Mouse (Mus musculus) T-helper 1 cell (primary cell): ENCODE measurements at regions not wholly inside any gene's neighbourhood (a gene's known extent, or its start where the extent isn't known, plus 50 kb on each side); places are given as distances from the start of the nearest gene placed in this dataset.
"Not testable (repeated sequence)": the region's sequence is repeated elsewhere in the genome, so short reads cannot be mapped to it uniquely, and the experiment has no call there.

ENCODE experiments used
- in situ Hi-C: fragments of 300-600 bp; cut with MboI, MseI; formaldehyde crosslinking; loops from one replicate; pipeline ENCODE4 v1.15.1; 2025; ENCODE audit warnings: high pct_unique_total_duplicates

DNA sequence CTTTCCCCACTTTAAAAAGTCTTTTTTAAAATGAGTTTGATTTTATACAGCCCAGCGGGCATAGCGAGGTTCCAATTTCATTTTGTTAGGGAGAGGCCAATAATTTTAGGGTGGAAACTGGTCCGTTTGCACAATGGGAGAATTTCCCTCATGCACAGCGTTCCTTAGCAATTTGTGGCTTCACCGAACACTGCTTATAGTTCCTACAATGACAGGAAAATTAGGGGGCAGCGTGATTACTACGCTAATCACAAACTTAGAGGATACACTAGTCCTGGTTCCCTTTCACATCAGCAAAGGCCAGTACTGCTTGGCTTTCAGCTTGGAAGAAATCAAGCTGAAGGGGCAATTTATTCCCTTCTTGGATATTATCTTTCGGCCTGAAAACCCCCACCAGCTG lies 745.1 kb upstream of the Gm19410 start:
- in situ Hi-C loops, result loop anchor here (10.0 kb wide), 1 partner anchor 306 kb away; no protein-coding TSS in a partner anchor

DNA sequence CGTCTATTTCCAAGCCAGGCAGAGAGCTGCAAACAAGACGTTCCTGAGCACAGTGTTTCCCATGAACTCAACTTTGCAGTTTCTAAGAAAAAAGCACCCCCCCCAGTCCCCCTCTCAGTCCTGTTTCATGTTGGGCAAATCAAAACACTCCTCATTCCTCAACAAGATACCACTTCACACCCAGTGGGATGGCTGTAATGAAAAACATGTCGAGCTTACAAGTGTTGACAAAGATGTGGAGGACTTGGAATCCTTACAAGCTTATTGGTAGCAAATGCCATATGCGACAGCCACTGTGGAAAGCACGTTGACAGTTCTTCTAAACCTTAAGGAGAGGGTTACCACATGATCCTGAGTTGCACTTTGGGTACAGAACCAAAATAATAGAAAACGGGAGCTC lies 742.9 kb upstream of the Gm19410 start:
- in situ Hi-C loops, result loop anchor here (10.0 kb wide), 1 partner anchor 308 kb away; no protein-coding TSS in a partner anchor

DNA sequence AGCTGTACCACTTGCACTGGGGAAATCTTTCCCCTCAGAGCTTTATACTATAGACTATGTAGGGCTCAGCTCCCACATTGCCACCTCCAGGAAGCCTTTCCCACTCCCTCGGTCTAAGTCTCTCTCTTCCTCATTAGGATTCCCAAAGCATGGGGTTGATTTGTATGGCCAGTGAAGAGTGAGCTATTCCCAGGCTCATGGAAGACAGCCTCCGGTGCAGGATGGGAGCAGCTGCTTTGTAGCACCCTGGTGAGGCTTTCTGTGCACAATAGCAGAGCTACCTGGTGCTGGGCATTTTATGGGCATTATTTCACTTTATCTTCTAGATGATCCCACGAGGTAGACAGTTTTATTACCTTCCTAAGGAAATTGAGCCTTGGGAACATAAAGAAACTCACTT lies 717.8 kb upstream of the Gm19410 start:
- in situ Hi-C loops, result no loop called here

DNA sequence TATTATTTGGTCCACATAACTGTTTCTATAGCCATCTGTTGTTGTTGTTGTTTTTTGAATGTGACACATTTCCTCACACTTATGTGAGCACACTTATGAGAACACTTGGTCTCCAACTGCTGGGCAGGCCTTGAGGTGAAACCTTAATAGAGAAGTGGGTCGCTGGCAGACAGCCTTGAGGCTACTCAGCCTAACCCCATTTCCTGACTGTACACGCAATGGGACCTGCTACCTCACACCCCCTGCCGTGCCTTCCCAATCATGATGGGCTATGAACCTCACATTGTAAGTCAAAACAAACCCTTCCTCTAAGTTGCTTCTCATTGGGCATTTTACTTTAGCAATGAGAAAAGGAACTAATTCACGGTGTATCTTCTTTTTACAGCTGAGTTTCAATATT lies 712.1 kb upstream of the Gm19410 start:
- in situ Hi-C loops, result no loop called here

DNA sequence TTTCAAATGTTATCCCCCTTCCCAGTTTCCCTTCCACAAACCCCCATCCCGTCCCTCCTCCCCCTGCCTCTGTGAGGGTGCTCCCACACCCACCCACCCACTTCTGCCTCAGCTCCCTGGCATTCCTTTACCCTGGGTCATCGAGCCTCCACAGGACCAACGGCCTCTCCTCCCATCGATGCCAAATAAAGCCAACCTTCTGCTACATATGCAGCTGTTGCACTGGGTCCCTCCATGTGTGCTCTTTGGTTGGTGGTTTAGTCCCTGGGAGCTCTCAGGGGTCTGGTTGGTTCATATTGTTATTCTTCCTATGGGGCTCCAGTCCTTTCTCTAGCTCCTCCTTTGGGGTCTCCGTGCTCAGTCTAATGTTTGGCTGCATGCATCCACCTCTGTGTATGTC lies 704.5 kb upstream of the Gm19410 start:
- in situ Hi-C loops, result no loop called here

DNA sequence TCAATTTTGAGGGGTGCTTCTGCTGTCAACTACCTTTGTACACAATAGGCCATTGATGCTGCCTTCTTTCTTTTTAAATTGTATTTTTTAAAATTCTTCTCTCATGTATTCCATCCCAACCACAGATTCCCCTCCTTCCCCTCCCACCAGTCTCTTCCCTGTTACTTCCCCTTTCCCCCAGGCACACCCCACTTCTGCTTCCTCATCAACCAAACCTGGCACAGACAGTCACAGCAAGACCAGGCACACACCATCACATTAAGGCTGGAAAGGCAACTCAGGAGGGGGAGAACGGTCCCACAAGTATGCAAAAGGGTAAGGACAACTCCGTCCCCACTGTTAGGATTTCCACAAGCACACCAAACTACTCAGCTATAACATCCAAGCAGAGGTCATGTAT lies 697.4 kb upstream of the Gm19410 start:
- in situ Hi-C loops, result no loop called here

DNA sequence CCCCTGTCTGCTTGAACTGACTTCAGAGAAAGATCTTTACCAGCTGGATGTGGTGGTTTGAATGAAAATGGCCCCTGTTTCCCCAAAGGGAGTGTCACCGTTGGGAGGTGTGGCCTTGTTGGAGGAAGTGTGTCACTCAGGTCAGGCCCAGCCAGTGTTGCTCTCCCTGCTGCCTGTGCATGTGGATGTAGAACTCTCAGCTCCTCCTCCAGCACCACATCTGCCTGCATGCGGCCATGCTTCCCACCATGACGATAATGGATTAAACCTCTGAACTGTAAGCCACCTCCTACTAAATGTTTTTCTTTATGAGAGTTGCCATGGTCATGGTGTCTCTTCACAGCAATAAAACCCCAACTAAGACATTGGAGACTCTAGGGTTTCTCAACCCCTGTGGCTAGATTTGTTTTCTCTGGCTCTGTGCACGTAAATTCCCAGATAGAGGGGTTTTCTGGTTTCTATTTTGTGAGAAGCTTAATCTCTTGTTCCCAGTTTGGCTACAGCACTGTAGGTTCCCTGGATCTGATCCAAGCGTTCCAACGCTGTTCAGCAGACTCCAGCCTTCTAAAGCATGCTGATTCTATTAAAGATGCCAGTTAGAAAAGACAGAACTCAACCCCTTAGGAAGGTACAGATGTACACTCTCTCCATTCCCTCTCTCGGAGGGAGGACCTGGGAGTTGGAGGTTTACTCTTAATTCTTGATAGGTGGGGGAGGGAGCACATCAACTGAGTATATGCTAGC lies 695.2 kb upstream of the Gm19410 start:
- in situ Hi-C loops, result no loop called here

DNA sequence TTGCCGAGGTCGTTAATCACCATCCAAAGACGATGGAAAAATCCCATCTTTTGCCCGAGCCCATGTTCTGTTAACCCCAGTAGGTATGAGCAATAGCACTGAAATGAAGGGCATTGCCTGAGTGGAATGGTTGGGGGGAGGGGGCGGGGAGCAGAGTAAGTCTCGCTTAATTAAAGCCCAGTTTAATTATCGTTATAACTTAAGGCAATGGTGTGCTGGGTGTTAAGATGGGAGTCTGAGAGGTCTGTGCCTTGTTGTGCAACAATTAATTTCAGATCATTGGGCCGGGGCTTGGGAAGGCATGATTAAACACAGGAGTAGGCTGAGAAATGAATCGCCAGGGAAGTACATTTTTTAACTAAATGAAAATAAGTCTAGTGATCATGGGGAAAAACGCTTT lies 689.6 kb upstream of the Gm19410 start:
- in situ Hi-C loops, result no loop called here

DNA sequence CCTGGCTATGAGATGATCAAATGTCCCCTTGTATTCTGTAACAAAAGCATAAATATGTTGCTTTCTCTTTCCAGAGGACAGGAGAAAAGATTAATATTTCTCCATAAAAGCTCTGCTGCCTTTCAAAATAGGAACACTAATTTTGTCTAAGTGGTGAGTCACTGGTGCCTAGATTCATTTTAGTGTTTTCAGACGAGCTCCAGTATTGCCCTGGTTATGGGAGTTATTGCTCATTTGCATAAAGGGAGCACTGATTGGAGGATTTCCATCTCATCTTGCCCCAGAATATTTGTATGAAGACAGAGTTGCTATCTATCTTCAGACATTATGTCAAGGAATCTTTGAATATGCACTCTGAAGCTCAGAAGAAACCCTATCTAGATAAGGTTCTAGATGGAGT lies 682.4 kb upstream of the Gm19410 start:
- in situ Hi-C loops, result no loop called here

DNA sequence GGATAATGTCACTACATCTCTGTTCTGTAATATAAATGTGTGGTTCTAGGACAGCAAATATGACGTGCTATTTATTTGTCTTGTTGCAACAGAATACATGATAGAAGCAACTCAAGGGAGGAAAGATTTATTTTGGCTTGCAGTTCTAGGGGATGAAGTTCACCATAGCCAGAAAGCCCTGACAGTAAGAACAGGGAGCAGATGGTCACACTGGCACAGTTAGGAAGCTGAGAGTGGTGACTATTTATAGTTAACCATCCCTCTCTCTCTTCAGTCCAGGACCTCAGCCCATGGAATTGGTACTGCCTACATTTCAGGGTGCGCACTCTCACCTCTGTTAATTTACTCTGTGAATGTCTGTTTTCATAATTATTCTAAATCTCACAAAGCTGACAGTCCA lies 678.5 kb upstream of the Gm19410 start:
- in situ Hi-C loops, result no loop called here

DNA sequence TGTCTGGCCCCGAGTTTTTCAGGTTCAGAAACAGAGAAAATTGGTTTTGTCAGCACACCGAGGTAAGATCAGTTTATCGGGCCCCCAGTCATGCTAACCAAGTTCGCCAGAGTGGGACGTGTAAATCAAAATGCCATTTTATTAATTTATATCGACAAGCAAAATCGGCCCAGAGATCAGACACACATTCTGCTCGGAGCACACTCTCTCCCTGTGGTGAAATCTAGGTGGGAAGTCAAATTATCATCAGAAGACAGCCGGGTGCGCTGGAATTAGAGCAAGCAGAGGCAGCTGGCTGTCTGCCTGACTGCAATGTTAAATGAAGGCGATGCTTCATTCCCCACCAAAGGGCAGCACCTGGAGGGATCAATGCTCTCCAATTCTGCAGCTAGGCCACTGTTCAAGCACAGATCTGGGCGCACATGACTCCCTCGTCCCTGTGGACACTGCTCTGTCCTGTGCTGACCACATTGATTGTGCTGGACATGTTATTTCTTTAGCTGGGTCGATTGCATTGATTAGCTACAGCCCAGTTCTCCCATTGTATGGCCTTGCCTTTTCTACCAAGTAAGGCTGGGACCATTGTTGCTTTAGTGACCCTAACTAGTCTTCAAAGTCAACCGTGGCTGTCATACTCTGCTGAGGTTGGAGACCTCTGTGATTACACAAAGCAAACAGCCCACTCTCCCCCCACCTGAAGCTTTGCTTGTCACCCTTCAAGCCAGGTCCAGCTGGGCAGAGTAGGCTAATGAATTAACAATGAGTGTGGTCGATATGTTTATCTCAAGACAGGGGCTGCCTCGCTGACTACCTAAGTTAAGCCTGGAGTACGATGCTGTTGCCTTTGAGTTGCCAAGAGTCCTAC lies 677.0 kb upstream of the Gm19410 start:
- in situ Hi-C loops, result no loop called here

DNA sequence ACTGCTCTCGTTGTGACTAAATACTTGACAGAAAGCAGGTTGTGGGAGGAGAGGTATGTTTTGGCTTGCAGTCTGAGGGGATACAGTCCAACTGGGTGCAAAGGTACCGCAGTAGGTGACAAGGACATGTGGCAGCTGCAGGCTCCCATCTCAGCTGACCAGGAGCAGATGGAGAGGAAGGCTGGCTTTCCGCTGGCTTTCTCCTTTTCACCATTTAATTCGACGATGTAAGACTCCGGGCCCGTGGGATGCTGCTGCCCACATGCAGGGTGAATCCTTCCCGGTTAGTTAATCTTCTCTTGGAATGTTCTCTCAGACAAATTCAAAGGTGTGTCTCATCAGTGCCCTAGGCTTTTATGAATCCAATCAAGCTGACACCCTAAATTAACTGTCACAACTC lies 676.1 kb upstream of the Gm19410 start:
- in situ Hi-C loops, result no loop called here

DNA sequence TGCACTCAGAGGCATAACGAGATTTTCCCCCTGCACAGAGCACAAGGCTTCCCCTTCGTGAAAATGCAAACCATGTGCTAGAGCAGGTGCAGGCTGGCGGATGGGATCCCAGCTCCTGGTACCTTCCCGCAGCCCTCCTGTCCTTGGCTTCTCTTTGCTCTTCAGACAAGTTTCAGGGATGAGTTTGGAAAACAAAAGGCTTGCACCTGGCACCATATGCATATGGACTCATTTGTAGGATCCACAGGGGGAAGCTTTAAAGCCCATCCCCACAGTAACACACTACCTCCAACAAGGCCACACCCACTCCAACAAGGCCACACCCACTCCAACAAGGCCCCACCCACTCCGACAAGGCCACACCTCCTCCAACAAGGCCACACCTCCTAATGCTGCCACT lies 663.9 kb upstream of the Gm19410 start:
- in situ Hi-C loops, result no loop called here

DNA sequence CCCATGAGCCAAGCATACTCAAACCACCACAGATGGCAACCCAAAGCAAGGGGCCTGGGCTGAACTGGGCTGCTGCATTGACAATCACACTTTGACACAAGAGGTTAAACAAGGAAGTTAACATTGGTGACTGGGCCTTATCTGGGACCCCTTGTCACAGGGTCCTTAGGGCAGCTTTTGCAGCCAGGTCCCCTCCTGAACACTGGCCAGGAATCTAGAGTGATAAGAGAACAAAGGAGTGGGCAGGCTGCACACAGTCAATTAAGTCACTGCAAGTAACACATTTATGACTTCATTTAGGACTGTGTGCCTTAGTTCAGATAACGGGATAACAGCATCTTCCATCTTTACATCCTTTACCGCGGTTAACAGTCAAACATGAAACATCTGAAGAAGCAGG lies 663.5 kb upstream of the Gm19410 start:
- in situ Hi-C loops, result not testable (repeated sequence)

DNA sequence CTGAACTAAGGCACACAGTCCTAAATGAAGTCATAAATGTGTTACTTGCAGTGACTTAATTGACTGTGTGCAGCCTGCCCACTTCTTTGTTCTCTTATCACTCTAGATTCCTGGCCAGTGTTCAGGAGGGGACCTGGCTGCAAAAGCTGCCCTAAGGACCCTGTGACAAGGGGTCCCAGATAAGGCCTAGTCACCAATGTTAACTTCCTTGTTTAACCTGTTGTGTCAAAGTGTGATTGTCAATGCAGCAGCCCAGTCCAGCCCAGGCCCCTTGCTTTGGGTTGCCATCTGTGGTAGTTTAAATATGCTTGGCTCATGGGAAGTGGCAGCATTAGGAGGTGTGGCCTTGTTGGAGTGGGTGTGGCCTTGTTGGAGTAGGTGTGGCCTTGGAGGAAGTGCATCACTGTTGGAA lies 661.1 kb upstream of the Gm19410 start:
- in situ Hi-C loops, result not testable (repeated sequence)

DNA sequence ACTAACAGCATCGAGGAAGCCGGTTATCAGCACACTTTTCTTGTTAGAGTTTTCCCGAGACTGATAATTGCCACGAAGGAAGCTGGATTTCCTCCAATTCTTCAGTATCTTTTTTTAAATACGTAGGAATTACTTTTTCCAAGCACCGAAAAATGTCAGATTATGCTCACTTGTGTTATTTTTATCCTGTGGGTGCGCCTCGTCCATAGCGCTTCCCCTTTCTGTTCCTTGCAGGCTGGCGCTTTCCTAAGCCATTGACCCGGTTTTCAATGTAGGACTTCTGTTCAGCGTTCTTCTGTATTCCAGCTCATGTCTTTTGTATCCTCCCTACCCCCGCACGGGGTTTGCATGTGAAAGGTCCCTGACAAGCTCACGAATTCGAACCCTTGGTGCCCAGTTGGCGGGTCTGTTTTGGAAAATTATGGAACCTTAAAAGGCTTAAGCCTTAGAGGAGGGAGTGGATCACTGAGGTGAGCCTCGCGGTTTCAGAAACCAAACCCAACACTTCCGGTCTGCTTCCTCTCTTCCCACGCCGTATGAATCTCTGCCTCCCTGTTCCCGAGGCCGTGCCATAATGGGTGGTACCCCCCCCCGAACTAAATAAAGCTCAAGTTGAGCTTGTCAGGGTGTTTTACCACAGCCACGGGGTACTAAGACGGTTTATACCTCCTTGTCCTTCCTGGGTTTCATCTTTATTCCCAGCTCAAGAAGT lies 655.9 kb upstream of the Gm19410 start:
- in situ Hi-C loops, result no loop called here

DNA sequence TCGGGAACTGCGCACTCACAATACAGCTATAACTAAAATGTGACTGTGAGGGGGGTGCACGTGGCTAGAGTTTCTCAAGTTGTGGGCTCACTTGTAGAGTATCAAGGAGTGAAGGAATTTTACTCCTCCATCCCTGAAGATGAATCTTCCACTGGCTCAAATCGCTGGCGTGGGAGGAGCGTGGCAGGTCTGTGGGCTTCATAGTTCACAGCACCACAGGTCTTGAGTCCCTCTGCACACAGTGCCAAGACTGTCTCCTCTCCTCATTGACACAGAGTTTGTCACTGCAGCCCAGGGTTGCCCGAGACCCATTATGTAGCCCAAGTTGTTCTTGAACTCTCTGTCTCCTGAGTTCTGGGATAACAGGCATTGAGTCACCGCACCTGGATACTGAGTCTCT lies 655.3 kb upstream of the Gm19410 start:
- in situ Hi-C loops, result no loop called here

DNA sequence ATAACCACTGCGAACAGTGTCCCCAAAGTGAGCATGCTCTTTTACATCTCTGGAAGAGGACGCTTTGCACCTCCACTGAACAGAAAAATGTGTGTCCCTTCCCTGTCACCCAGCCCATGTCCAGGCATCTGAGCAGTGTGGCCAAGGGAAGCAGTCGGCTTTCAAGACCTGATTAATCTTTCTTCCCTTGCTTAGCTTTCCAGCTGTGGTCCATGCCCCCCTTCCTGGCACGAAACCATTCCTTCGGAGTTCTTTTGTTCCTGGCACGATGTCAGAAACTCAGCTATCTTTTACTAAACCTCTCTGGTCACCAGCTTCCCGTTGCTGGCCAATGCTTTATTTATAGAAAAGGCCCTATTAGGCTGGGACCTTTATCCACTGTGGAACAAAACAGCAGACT lies 654.5 kb upstream of the Gm19410 start:
- in situ Hi-C loops, result no loop called here

DNA sequence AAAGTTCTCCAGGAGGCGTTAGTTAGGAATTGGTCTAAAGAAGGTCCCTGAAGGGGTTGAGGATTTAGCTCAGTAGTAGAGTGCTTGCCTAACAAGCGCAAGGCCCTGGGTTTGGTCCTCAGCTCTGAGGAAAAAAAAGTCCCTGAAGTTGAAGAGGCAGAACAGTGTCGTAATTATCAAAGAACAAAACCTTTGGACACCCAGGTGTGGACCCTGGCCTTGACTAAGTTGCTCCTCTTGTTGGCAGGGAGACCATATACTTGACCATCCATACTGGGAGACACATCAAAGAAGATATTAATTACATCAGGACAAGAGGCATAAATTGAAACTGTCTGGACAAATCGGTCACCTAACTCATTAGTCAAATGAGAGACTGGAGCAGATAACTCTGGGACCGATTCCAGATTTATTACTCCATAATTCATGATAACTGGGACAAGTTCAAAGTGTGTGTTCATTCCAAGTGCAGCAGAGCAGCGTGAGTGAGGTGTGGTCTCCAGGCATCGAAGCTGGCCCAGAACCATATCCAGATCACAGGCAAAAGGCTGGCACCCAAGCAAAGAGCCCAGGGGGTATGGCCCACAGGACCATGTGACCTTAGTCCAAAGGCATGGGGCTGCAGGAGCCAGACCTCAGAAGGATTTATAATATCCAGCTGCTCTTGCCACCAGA lies 652.9 kb upstream of the Gm19410 start:
- in situ Hi-C loops, result no loop called here

DNA sequence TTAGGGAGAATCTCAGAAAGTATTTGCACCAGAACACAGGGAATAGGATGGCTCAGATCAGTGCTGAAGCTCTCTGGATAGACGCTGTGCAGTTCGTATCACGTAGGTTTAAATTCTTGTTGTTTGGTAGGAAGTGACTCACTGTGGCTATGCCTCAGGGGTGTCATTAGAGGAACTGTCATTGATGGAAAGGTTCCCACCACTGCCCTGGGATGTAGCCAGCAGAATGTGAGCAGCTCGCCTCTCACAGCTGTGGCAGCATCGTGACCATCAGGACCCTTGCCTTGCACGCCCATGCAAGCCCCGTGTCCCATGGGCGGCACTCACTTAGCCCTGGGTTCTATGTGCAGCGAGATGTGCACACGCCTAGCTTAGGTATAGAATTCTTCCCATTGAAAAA lies 651.6 kb upstream of the Gm19410 start:
- in situ Hi-C loops, result no loop called here

DNA sequence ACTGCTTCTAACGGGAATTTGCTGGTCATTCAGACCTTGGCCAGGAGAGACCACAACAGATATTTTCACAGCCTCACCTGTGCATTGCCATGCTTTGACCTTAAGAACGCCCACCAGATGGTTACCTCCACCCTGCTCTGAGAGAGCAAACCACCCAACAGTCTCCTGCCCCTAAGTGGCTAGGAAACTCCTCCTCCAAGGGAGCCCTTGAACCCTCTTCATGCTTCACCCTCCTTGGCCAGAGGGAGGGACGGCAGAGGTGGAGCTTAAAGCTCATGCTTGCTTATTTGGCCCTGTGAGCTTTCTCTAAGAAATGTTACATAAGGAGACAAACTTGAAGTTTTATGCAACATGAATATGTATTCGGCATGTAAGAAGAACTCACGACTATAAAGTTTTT lies 645.0 kb upstream of the Gm19410 start:
- in situ Hi-C loops, result no loop called here

DNA sequence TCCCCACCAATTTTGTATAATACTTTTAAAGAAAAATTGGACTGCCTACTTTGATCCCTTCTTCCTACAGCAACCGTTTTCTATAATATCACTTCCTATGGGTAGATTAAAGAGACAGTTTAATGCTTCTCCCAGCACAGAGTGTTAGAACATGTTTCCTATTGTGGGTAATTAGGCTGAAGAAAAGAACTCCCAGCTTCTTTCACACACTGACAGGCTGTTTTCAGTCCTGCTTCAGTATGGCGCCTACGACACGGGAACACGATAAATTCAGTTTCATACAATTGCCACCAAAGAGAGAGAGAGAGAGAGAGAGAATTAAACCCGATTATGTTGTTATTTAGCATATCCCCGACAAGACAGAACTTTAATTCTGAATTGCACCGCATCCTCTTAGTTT lies 644.5 kb upstream of the Gm19410 start:
- in situ Hi-C loops, result no loop called here
